Mouse (Mus musculus) cerebellum, adult 11 months (tissue): ENCODE data around the gene Gramd1b.

Experiments used
- DNase-seq: peaks from one replicate; pipeline ENCODE4 v3.0.0; 2022

Gene Gramd1b

GRCm38 (mm10) chr9:40245974-40246665, 285.1 kb downstream of the Gramd1b start:
- no peak for DNase-seq

- DNase-seq = no peak
Measured at GRCm38 (mm10) chr9:40245466-40245865, 285.7 kb downstream of the Gramd1b start.
